Mouse (Mus musculus) midbrain, embryonic 13.5 days (tissue): ENCODE results near the gene Rbbp9. TPM values are rescaled to one million over a fixed set of nuclear protein-coding genes. Genes with fewer than 3 reads are reported as not detected.
"Not testable (repeated sequence)": the region's sequence is repeated elsewhere in the genome, so short reads cannot be mapped to it uniquely, and the experiment has no call there.

Source experiments
- ATAC-seq: fragments of 200-750 bp; cut with Nextera tagmentation; 2 replicates; pipeline ENCODE4 v1.8.0; 2017; ENCODE audit warnings: mild to moderate bottlenecking, moderate TSS enrichment, moderate library complexity
- H3K27ac ChIP-seq: fragments of 300-500 bp; sonication (generic); 2 replicates; pipeline ENCODE4 v1.5.1; 2015; ENCODE audit warnings: inconsistent platforms, mild to moderate bottlenecking, moderate library complexity
- H3K27me3 ChIP-seq: fragments of 300-500 bp; sonication (generic); 2 replicates; pipeline ENCODE4 v1.6.1; 2015; ENCODE audit warnings: mild to moderate bottlenecking, inconsistent platforms
- H3K36me3 ChIP-seq: fragments of 300-500 bp; sonication (generic); 2 replicates; pipeline ENCODE4 v1.6.1; 2015; ENCODE audit warnings: mild to moderate bottlenecking, inconsistent platforms
- H3K4me1 ChIP-seq: fragments of 300-500 bp; sonication (generic); replicated peaks from 2 replicates; pipeline ENCODE4 v1.6.1; 2015; ENCODE audit warnings: inconsistent platforms
- H3K4me2 ChIP-seq: fragments of 300-500 bp; sonication (generic); replicated peaks from 2 replicates; pipeline ENCODE4 v1.6.1; 2015; ENCODE audit warnings: moderate library complexity, mild to moderate bottlenecking, inconsistent platforms
- H3K4me3 ChIP-seq: fragments of 300-500 bp; sonication (generic); replicated peaks from 2 replicates; pipeline ENCODE4 v1.5.1; 2015; ENCODE audit warnings: mild to moderate bottlenecking, inconsistent platforms
- H3K9ac ChIP-seq: fragments of 300-500 bp; sonication (generic); replicated peaks from 2 replicates; pipeline ENCODE4 v1.6.1; 2015; ENCODE audit warnings: mild to moderate bottlenecking, inconsistent platforms
- H3K9me3 ChIP-seq: fragments of 300-500 bp; sonication (generic); 2 replicates; pipeline ENCODE4 v1.6.1; 2016; ENCODE audit warnings: mild to moderate bottlenecking, inconsistent platforms
- WGBS: fragments of 180-500 bp; shearing (Covaris S2); methylation state at CpG from one replicate; pipeline ENCODE4 v1.1.7; 2015; 5-methylcytosine and 5-hydroxymethylcytosine counted together
- polyA plus RNA-seq: library from polyadenylated mRNA; unstranded; fragments of >200 nt; fragmentation: Nextera tagmentation; extraction: Ambion mirVana; gene quantifications from 2 replicates; pipeline ENCODE4 v1.2.1, GENCODE M21; 2015

The Rbbp9 gene
- 63.3 and 65.4 TPM in 2 replicates for polyA plus RNA-seq

- under 1% methylated on average over 17 of the region's 17 CpGs for WGBS
- Histone ChIP-seq H3K4me1 (peaks cover 15% of the 10 kb centered on the region), H3K4me3 (peak within 1 kb of the TSS; percentile 80), H3K9me3 (no peaks in the 10 kb centered on the region), H3K27me3 (no peaks in the 10 kb centered on the region), H3K36me3 (peaks cover 21% of the 10 kb centered on the region), H3K9ac (peak within 1 kb of the TSS; percentile 86), H3K4me2 (peak within 1 kb of the TSS; percentile 73), H3K27ac (peak within 1 kb of the TSS; percentile 83)
- ATAC-seq, result peak; percentile 99
These were observed at the start of gene Rbbp9 for GRCm38 (mm10) chr2:144550529-144550928. Gene Rbbp9, minus strand, starts transcription at chr2:144550869.

- H3K9me3 ChIP-seq, result no peaks in the 10 kb centered on the region
- 3% methylated on average over 44 of the region's 50 CpGs for WGBS
- peak; percentile 94 for ATAC-seq
These were observed 49.4 kb upstream of the Rbbp9 start, which contains the start of gene Dtd1 for GRCm38 (mm10) chr2:144599831-144600687. Gene Dtd1, plus strand, starts transcription at chr2:144599897.

DNA sequence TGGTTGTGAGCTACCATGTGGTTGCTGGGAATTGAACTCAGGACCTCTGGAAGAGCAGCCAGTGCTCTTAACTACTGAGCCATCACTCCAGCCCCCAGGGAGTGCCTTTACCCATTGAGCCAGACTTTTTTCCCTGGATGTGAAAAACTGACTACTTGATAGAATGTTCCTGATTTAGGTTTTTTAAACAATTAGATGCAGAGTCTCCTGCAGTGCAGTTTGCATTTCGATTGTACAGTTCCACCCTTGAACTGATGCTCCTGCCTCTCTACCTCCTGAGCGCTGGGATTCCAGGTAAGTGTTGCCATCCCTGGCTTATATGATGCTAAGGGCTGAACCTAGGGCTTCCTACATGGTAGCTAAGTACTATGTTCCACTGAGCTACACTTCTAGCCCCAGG, 47.3 kb upstream of the Rbbp9 start:
- no peak overlapping the region for H3K27ac ChIP-seq
- H3K4me2 ChIP-seq, result no peak overlapping the region
- H3K9me3 ChIP-seq, result no peaks in the 10 kb centered on the region
- peaks cover 4% of the 10 kb centered on the region; the same call in 1 of the 2 replicates for H3K36me3 ChIP-seq
- H3K4me1 ChIP-seq, result peaks cover 9% of the 10 kb centered on the region
- H3K9ac ChIP-seq, result no peak overlapping the region
- H3K27me3 ChIP-seq, result no peaks in the 10 kb centered on the region
- no peak overlapping the region for H3K4me3 ChIP-seq
- ATAC-seq, result no peak
- 69% methylated on average over 2 of the region's 2 CpGs for WGBS

More at GRCm38 (mm10) chr2:144599831-144600687, 49.4 kb upstream of the Rbbp9 start, which contains the start of gene Dtd1:
- Histone ChIP-seq H3K36me3 (peaks cover 7% of the 10 kb centered on the region; the same call in 1 of the 2 replicates), H3K27ac (peak within 1 kb of the TSS; percentile 68), H3K4me2 (peak within 1 kb of the TSS; percentile 60), H3K4me1 (peaks cover 3% of the 10 kb centered on the region; the same call in 1 of the 2 replicates), H3K9ac (peak within 1 kb of the TSS; percentile 86), H3K4me3 (peak within 1 kb of the TSS; percentile 57), H3K27me3 (no peaks in the 10 kb centered on the region)

DNA sequence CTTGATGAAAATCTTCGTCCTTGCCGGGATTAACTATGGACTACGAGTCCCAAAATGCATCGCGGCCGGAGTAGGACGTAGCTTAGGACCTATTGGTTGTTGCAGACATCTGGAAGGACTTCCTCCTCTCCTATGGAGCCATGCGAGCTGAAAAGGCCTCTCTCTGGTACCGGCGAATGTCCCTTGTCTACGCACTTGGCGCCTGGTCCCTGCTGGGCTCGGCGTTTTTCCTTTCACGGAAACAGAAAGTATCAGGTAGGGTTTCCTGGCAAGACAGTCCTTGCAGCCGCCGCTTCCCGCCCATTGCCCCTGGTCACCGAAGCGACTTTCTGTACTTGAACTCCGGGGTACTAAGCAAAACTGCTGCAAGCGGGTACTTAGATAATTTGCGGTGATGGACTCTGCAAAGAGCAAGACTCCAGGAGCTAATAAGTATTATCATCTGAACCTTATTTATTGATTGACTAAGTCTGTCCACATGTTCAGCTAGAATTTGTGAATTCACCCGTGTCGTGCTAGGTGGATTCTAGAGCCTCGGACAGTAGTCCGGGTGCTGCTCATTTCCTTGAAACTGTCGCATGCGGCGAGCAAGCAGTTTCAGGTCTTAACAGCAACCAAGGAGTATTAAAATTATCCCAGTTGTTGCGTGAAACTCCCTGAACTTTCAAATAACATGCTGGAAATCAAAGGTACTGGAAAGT, 43.4 kb upstream of the Rbbp9 start, which contains the start of gene Smim26:
TSS of gene Smim26 (plus strand) at position 104 of the 701 bp plus-strand sequence.
- Histone ChIP-seq H3K4me3 (peak within 1 kb of the TSS; percentile 59), H3K9ac (peak within 1 kb of the TSS; percentile 69), H3K27me3 (no peaks in the 10 kb centered on the region), H3K27ac (no peak within 1 kb of the TSS), H3K4me2 (peak within 1 kb of the TSS; percentile 60), H3K9me3 (no peaks in the 10 kb centered on the region), H3K36me3 (peaks cover 14% of the 10 kb centered on the region), H3K4me1 (peaks cover 5% of the 10 kb centered on the region; the same call in 1 of the 2 replicates)
- peak; percentile 98 for ATAC-seq
- 2% methylated on average over 31 of the region's 31 CpGs for WGBS

- not testable (repeated sequence) for ATAC-seq
These were observed 42.4 kb upstream of the Rbbp9 start for GRCm38 (mm10) chr2:144593036-144593435.

GRCm38 (mm10) chr2:144588723-144589122, 38.1 kb upstream of the Rbbp9 start:
- ATAC-seq, result no peak
- Histone ChIP-seq H3K4me3 (no peak overlapping the region), H3K9me3 (no peaks in the 10 kb centered on the region), H3K4me2 (no peak overlapping the region), H3K27ac (no peak overlapping the region), H3K4me1 (no peaks in the 10 kb centered on the region), H3K27me3 (no peaks in the 10 kb centered on the region), H3K9ac (no peak overlapping the region), H3K36me3 (peaks cover 60% of the 10 kb centered on the region)
- WGBS, result 85% methylated on average over 4 of the region's 4 CpGs

More at GRCm38 (mm10) chr2:144593036-144593435, 42.4 kb upstream of the Rbbp9 start:
- not testable (repeated sequence) for H3K4me1 ChIP-seq, H3K9me3 ChIP-seq, H3K4me3 ChIP-seq, H3K27ac ChIP-seq, H3K4me2 ChIP-seq, H3K27me3 ChIP-seq, H3K9ac ChIP-seq
- peaks cover 25% of the 10 kb centered on the region for H3K36me3 ChIP-seq
- WGBS, result 68% methylated on average over 8 of the region's 8 CpGs

DNA sequence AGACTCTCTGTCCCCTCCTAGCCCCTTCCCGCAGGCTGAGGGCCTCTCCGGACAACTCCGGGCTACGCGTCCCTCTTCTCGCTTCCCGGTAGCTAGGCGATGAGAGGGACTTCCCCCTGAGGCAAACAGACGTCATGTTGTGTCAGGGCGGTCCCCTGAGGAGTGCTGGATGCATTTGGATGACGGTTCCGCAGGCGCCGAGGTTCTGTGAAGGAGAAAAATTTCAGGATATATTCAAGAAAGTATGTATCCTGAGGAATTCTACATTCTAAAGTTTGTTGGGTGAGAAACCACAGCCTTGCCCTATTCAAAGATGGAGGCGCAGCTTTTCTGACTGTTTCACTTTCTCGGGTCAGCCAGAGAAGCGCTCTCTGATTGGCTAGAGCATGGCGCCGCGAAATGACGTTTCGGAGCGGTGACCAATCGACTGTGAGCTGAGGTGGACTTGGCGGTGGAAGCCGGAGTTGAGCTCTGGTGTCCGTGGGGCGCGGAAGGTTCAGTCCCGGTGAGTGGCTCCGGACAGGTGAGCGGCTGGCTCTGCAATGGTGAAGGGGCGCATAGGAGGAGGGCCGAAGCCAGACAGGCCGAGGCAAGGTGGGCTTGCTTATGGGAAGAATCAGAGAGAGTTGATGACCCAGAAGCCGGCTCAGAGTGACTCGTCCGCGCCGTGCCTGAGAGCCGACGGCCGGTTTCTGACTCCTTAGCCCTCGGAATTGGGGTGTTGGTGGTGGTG, 5.3 kb upstream of the Rbbp9 start, which contains the start of gene Sec23b:
TSS of gene Sec23b (plus strand) at position 410 of the 733 bp plus-strand sequence.
- peak within 1 kb of the TSS; percentile 81 for H3K4me3 ChIP-seq
- H3K27me3 ChIP-seq, result no peaks in the 10 kb centered on the region
- H3K4me1 ChIP-seq, result peaks cover 20% of the 10 kb centered on the region
- WGBS, result under 1% methylated on average over 44 of the region's 44 CpGs
- H3K36me3 ChIP-seq, result peaks cover 8% of the 10 kb centered on the region
- ATAC-seq, result peak; percentile 99
- no peaks in the 10 kb centered on the region for H3K9me3 ChIP-seq
- peak within 1 kb of the TSS; percentile 74 for H3K27ac ChIP-seq
- peak within 1 kb of the TSS; percentile 76 for H3K9ac ChIP-seq
- peak within 1 kb of the TSS; percentile 67 for H3K4me2 ChIP-seq

DNA sequence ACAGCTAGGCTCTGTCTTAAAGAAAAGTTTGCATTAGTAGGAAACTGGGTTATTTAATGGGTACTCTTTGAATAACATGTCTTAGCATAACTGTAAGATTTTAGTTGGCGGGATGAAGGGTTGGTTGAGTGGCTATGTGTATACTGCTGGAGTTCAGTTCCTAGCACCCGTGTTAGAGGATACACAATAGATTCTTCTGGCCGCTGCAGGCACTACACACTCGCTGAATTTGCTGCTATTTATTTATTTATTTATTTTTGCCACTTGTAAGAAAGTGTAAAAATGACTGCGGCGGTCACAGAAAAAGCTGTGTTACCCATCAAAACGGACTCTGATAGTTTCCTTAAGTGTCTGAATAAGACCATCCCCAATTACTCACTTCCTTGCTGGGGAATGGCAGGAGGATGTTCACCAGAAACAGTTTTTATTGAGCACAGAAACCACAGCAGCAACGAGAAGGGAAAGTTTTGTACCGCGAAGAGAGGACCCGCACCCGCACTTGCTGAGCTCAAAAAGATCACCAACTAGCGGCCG, 4.7 kb upstream of the Rbbp9 start:
- ATAC-seq, result no peak
- Histone ChIP-seq H3K9me3 (no peaks in the 10 kb centered on the region), H3K4me3 (peak overlapping the region; percentile 81), H3K9ac (peak overlapping the region; percentile 64), H3K4me1 (peaks cover 20% of the 10 kb centered on the region), H3K36me3 (peaks cover 8% of the 10 kb centered on the region), H3K27me3 (no peaks in the 10 kb centered on the region), H3K4me2 (peak overlapping the region; percentile 63), H3K27ac (peak overlapping the region; percentile 74)
- 3% methylated on average over 14 of the region's 14 CpGs for WGBS

- WGBS, result 97% methylated on average over 3 of the region's 3 CpGs
- Histone ChIP-seq H3K27ac (no peak overlapping the region), H3K9ac (no peak overlapping the region), H3K4me3 (no peak overlapping the region), H3K4me1 (peaks cover 30% of the 10 kb centered on the region), H3K4me2 (no peak overlapping the region), H3K9me3 (no peaks in the 10 kb centered on the region), H3K27me3 (no peaks in the 10 kb centered on the region), H3K36me3 (no peaks in the 10 kb centered on the region)
- ATAC-seq, result no peak
These were observed 3.2 kb upstream of the Rbbp9 start for GRCm38 (mm10) chr2:144553905-144554304.

DNA sequence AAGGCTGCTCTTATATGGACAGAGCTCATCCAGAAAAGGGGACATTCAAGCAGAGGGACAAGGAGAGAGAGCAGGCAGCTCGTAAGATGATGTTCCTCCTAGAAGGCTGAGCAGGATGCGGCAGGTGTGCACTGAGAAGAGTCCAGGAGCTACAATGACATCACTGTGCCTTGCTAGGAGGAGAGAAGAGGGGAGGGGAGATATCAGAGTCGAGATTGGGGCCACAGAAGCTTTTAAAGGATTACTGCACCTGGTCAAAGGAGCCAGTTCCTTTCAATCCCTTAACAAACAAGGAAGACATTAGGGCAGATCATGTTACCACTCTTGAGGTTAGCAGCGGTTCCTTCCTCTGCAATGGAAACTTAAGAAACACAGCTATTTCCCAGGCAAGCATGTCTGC, 3.1 kb downstream of the Rbbp9 start:
- H3K9ac ChIP-seq, result no peak overlapping the region
- peaks cover 10% of the 10 kb centered on the region for H3K4me1 ChIP-seq
- no peaks in the 10 kb centered on the region for H3K9me3 ChIP-seq
- no peaks in the 10 kb centered on the region for H3K27me3 ChIP-seq
- H3K36me3 ChIP-seq, result peaks cover 47% of the 10 kb centered on the region
- 84% methylated on average over 4 of the region's 4 CpGs for WGBS
- H3K27ac ChIP-seq, result no peak overlapping the region
- ATAC-seq, result no peak
- H3K4me3 ChIP-seq, result no peak overlapping the region
- H3K4me2 ChIP-seq, result no peak overlapping the region

GRCm38 (mm10) chr2:144545481-144545880, 5.2 kb downstream of the Rbbp9 start:
- 76% methylated on average over 1 of the region's 1 CpGs for WGBS
- Histone ChIP-seq H3K9me3 (no peaks in the 10 kb centered on the region), H3K36me3 (peaks cover 59% of the 10 kb centered on the region)

More at GRCm38 (mm10) chr2:144545481-144545880, 5.2 kb downstream of the Rbbp9 start:
- Histone ChIP-seq H3K4me1 (peaks cover 10% of the 10 kb centered on the region), H3K4me3 (no peak overlapping the region), H3K4me2 (no peak overlapping the region), H3K9ac (no peak overlapping the region), H3K27me3 (no peaks in the 10 kb centered on the region), H3K27ac (no peak overlapping the region)
- no peak for ATAC-seq
